Mouse (Mus musculus): ENCODE results near the gene Dop1b.
"Not testable (repeated sequence)": the region's sequence is repeated elsewhere in the genome, so short reads cannot be mapped to it uniquely, and the experiment has no call there.

Dop1b gene

DNA sequence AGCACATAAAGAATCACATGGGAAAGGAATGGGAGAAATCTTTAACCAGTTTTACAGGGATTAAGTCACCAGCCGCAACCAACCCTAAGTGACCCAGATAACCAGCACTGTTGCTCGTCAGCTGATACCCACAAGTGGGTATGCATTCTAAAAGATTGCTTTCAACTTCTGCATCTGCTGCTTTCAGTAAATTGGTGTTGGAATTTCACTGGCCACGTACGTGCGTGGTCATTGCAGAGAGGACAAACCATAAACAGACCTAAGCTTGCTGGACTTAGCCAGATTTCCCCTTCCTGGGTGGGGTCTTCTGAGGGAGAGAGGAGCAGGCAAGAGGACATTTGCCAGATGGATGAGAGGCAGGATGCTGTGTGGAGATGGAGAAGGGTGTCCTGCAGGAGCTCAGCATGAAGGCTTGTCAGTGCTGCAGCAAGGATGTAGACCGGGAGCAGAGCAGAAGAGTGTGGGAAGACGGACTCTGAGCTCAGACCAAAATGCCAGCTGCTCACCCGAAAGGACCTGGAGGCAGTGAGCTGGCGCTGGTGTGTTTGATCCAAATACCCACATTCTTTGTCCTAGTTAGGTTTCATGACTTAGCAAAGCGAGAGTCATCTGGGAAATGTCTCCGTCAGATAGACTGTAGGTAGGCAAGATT lies 86.3 kb downstream of the Dop1b start:
- DNase-seq: no peak

DNA sequence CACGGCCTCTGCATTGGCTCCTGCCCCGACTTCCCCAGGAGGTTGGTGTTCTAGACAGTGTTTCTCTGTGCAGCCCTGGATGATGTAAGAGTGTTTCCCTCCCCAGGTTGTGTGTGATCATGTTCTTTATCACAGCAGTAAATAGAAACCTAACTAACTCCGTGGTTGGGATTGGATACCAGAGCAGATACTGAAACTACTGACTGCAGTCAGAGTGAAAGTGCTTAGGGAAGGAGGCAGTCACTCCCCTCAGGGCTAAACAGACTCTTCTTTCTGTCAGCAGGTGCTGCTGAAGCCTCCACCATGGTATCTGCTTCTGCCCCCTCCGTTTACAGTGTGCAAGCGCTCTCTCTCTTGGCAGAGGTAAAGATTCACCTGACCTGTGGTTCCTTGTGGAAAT lies 86.9 kb downstream of the Dop1b start:
- DNase-seq: no peak

DNA sequence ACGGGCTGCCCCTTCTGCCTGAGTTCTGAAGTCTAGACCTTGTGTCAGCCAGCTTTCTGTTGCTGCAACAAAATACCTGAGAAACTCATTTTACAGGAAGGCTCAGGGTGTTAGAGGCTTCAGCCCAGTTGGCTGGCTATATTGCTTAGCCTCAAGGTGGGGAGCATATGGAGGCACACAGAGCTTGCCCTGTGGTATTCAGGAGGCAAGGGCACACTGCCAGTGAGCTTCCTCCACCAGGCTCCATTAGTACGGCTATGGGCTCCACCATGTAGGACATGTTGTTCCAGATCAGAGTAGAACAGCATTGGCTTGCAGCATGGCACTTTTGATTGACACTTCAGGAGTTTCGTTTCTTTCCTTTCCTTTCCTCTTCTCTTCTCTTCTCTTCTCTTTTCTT lies 87.4 kb downstream of the Dop1b start:
- no peak for DNase-seq

DNA sequence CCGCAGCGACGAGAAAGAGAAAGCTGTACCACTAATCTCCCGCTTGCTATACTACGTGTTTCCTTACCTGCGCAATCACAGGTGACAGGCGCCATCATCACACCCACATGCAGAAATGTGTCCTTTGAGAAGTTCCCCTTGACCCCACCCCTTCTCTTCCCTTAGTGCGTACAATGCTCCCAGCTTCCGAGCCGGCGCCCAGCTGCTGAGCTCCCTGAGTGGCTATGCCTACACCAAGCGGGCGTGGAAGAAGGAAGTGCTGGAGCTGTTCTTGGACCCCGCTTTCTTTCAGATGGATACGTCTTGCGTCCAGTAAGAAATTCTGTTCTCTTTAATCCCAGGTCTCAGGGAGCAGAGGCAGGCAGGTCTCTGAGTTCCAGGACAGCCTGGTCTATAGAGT lies 88.2 kb downstream of the Dop1b start:
- no peak for DNase-seq

DNA sequence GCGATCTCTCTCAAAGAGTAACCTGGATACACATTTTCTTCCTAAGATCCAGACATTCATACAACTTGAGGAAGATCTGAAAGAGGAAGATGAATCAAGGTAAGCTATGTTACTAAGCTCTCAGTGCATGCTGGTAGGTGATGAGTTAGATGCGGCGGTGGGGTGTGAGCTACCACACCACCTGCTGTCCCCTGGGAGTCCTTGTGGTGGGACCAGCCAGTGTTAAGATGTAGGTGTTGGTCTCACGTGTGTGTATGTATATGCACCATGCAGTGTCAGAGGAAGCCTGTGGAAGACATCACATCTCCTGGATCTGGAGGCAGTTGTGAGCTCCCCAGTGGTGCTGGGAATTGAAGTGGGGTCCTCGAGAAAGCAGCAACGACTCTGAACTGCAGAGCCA lies 95.5 kb downstream of the Dop1b start:
- no peak for DNase-seq

DNA sequence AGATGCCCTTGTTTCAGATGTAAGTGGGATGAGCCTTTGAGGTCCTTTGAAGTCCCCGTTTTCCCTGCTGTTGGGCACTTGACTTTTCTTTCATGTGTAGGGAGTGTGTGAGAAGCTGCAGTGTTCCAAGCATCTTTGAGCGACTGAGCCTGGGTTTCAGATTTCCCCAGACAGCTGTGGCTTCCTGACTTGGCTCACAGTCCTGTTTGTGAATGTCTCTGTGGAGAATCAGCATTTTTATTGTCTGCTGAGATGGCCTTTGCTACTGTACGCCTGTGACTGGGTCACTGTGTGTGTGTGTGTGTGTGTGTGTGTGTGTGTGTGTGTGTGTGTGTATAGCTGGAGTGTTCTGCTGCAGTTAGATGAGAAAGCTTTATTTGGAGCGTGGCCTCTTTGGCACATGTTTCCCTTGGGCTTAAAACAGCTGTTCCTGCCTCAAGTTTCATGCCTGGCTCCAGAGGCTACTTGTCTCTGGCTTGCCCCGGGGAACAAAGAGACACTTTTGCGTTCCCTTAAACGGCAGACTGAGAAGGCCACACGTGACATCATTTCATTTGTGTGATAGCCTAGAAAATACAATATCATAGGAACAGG lies 96.4 kb downstream of the Dop1b start:
- no peak for DNase-seq

DNA sequence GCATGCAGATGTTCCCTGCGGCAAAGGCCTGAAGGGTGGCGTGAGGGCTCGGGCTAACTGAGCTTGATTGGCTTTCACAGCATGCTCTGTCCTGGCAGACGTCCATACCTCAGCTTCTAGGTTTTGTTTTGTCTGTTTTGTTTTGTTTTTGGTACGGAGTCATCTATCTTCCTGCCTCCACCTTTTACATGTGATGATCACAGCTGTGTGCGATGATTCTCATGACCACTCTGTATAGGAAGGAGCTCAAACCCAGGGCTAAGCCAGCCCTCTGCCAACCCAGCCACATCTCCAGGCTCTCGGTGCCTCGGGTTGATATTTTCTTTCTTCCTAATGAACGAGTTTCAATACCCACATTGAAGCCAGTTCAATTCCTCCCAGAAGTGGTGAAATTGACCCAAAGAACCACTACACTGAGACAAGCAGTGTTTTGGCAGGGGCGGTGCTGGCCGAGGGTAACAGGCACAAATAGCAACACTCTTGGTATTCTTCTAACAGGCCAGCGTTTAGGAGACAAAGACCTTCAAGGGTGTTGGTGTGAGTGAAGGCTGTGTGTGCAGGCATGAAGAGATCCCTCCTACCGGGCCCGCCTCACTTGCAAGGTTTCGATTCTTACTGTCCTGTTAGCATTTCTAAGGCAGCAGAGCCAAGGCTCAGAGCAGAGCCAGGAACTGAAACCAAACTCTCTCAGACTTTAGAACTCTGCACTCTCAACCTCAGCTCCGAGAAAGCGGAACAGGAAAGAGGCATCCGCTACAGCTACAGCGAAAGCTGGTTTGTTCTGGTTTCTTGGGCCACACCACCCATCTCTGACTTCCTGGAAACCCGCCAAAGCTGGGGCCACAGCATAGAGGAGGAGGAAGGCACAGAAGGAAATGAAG lies 104.4 kb downstream of the Dop1b start:
- DNase-seq: peak; percentile 44

DNA sequence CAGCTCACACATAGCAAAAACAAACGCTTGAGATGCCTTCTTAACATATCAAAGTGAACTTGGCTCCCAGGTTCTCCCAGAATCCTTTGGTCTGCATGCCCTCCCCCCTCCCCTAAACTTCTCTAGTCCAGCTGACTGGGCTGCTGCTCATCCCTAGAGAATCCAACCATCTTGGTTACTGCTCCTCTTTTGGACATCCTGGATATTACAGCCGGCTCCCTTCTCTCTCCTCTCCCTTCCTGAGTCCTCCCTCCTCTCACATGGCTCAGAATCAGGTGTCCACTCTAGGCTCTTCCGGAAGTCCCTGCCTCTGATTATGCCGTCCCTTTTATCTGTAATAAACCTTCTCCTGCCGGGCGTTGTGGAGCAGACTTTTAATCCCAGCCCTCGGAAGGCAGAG lies 105.2 kb downstream of the Dop1b start:
- DNase-seq: no peak

DNA sequence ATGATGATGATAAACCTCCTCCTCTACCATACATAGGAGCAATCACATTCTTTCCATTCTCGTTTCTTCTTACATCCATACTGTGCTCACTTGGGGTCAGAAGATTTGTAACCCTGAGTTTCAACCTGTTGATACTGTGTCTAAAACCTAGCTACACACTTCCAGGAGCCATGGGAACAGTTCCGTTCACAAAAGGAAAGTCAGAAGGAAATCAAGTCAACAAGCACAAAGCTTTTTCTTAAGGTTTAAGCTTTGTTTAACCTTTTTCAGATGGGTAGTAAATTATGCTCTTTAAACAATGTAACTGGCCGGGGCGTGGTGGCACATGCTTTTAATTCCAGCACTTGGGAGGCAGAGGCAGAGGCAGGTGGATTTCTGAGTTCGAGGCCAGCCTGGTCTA lies 105.7 kb downstream of the Dop1b start:
- no peak for DNase-seq

DNA sequence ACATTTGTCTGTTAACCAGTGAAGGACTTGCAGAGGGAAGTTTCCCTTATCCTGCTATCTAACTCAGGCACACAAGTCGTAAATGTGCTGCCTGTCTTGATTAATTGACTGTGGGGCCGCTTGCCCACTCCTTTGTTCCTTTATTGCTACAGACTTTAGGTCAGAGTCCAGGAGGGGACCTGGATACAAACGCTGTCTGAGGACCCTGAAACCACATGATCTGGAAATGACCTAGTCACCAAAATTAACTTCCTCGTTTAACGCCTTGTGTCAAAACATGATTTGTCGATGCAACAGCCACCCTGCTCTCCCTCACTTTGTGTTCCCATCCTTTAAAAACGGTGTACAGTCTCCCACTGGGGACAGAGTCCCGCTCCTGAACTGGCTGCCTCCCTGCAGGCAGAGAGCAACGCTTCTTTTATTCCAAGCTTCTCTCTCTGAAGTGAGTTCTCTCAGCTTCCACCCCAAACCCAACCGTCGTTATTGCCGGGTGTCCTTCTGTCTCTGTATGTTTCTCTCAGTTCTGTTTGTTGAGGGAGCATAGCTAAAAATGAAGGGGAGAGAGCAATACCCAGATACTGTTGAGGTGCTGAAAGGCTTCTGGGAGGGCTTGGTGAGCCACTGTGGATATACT lies 107.1 kb downstream of the Dop1b start:
- no peak for DNase-seq

DNA sequence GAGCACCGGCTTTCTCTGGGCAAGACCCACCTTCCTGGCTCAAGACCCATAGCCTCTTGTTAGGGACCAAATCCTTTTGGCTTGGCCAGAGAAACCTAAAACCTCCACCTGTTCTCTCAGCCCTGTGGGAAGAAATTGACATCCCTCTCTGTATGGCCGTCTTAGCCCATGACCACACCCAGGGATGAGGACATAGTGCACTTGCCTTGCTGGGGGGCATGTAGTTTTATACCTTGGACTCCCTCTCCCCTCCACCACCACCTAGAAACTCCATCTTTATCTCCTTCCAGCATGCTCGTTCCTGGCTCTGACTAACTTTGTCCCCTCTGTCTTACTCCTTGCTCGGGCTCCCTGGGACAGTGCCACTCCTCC lies 107.6 kb downstream of the Dop1b start:
- DNase-seq: no peak

DNA sequence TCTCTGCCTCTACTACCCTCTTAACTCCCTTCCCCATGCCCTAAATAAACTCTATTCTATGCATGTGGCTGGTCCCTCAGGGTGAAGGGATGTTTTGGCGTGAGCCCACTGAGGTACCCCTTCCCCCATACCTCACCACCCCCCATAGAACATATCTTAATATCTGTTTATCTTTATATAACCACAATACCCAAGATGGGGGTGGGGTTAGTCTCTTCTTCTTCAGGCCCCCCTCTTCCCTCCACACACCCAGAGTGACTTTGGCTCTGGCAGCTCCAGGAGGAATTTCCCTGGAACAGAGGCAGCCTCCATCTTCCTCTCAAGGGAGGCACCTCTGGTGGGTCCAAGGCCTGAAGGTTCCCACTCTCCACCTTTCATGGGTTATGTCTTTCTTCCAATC lies 108.3 kb downstream of the Dop1b start:
- DNase-seq: no peak

DNA sequence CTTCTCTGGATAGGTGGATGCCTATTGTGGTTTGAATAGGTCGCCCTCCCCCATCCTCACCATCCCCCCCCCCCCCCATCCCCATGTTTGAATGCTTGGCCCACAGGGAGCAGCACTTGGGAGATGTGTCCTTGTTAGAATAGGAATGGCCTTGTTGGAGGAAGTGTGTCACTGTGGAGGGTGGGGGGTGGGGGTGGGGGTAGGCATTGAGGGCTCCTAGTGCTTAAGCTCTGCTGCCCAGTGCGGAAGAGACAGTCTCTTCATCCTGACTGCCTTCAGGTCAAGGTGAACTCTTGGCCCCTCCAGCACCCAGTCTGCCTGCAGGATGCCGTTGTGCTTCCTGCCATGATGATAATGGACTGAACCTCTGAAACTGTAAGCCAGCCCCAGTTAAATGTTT lies 110.0 kb downstream of the Dop1b start:
- DNase-seq: no peak

DNA sequence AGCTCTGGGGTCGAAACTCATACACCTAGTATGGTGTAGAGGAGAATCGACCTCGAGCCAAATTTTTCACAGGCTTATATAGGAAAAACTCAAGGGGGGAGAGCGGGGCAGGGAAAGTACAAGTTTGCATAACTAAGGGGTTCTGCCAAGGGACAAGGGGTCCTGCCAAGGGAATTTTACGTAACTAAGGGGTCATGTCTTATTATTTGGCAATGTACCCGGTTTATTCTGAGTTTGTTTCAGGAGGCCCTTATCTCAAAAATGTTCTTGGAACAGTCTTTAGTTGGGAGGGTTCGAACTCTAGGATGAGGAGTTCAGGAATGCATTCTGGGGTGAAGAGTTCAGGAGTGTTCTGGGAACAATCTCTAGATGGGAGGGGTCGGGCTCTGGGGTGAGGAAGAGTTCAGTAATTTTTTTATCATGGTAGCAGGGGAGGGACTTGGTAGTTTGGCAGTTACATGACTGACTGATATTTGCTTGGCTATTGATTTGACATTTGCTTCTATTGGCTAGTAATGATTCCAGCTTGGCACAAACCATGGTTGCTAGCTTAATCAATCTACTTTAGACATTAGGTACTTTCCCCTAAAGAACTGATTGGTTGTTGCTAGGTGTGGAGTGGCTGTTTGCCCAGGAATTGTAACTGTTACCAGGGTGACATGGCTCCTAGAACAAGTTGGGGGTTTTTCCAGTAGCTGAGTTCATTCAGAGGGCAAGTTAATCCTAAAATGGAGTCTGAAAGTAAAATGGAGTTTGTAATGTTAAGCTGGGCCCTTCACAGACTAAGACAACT lies 110.9 kb downstream of the Dop1b start:
- not testable (repeated sequence) for DNase-seq

DNA sequence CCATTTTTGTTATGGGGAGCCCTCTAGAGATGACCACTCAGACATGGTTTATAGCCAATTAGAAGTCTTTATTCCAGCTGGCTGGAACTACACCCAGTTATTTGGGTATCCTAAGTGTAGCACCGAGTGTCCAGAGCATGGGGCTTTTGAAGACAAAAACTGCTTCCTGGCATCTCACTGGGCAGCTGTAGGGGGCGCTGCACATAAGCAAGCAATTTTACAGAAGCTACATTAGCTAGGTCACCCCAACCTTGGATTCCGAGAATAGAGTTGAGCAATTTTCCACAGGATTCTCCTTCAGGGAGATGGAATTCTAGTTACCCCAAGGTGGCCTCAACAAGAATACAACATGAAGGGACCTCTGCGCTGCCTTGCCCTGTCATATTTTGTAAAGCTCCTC lies 113.1 kb downstream of the Dop1b start:
- DNase-seq: no peak

DNA sequence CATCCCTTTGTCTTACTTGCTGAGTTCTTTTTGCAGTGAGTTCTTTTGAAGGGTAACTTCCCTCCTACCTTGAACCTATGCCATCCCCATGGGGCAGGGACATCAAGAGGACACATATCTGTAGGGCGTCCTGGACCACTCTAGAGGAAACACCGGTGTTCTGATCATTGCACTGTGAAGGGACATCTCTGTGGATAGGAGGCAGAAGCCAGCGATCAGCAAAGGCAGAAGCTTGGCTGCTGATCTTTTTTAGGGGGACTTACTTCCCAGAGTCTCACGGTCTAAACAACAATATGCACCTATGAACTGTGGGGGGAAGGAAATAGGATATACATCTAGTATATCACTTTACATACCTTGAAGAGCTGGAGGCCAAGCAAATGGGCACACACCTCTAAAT lies 113.8 kb downstream of the Dop1b start:
- DNase-seq: no peak

DNA sequence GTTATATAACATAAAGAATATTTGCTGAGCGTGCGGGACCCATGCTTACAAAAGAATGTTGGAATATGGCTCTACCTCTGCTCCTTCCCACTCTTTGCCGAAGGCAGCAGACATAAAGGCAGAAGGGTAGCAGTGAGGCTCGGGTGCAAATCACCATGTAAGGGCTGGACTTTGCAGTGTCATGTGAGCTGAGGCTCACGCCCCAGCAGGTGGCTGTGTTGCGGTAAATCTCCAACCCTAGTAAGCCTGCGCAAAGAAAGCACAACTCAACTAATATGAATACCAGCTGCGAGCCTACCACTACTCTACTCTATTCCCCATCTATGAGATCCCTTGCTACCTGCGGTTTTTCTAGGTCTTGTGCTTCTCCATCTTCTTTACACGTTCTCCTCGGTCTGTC lies 114.3 kb downstream of the Dop1b start:
- DNase-seq: no peak

DNA sequence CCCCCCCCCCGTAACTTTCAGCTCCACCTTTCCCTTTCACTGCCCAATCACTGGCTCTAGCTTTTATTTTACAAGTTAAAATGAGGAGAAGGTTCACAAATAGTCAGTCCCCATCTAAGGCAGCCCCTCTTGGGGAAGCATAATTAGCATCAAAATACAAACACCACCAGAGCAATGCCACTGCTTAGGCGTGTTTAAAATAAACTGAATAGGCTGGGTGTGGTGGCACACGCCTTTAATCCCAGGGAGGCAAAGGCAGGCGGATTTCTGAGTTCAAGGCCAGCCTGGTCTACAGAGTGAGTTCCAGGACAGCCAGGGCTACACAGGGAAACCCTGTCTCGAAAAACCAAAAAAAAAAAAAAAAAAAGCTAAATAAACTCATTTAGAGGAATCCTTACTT lies 114.8 kb downstream of the Dop1b start:
- not testable (repeated sequence) for DNase-seq

DNA sequence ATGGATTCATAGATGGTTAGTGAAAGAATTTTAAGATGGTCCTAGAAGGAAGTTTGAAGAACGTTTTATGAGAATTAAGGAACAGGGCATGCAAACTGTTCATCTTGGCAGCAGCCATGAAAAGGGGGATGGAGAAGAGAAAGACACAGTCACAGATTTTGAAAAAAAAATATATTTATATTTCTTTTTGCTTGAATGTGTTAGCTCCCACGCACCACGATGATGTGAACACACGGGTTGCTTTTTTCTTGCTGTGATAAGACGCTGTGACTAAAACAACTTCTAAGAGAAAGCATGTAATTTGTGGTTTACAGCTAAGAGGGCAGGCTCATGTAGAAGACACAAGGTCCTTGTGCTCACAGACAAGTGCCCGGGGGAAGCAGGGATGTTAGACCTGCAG lies 115.2 kb downstream of the Dop1b start:
- no peak for DNase-seq

DNA sequence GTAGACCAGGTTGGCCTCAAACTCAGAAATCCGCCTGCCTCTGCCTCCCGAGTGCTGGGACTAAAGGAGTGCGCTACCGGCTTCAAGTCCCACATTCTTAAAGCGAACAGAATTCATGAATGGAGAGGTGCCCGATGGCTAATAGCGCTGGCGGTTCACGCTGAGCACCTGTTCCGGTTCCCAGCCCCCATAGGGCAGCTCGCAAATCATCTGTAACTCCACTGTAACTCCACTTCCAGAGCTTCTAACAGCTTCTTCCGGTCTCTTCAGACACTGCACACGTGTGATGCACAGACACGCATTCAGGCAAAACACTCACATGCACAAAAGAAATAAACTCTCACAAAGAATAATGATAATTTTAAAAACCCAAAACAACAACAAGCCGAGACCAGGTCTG lies 117.8 kb downstream of the Dop1b start:
- no peak for DNase-seq

DNA sequence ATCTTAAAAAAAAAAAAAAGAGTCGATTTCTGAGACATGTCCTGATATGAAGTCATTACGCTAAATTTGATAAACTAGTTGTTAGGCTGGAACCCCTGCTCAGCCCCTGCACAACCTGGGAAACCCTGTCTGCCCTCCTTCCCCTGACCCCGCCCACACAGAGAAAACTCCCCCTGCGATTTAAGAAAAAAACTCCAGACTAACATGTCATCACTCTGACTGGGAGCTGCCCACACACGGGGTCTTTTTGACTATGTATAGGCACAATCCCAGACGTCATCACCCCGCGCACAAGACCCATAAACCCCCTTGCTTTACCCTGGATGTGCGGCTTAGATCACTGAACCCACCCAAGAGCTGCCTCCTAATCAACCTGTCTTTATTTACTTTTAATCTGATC lies 118.4 kb downstream of the Dop1b start:
- DNase-seq: no peak

DNA sequence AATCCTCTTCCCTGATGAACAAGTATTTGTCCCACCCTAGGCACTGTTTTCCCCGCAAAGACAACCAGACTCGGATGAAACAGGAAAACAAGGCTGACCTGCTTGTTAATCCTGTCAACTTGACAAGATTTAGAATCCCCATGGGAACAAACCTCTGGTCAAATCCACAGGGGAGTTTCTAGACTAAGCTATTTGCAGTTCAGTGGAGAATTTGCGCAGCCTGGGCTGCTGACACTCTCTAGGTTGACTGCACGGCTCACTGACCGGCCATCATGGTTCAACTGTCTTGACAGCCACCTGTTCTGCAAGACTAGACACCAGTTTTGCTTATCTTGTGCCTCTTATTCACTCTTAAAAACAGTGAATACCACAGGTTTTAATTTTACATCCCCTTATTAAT lies 119.2 kb downstream of the Dop1b start:
- no peak for DNase-seq
